Mouse (Mus musculus) limb, embryonic 13.5 days (tissue): ENCODE data around the gene Pbx1. TPM values are rescaled to one million over a fixed set of nuclear protein-coding genes. Genes with fewer than 3 reads are reported as not detected.

ENCODE experiments used
- ATAC-seq: fragments of 200-750 bp; cut with Nextera tagmentation; 2 replicates; pipeline ENCODE4 v1.8.0; 2017; ENCODE audit warnings: low read depth, moderate number of reproducible peaks, moderate TSS enrichment; ENCODE audit not compliant: low FRiP score
- H3K27ac ChIP-seq: fragments of 300-500 bp; sonication (generic); 2 replicates; pipeline ENCODE4 v1.5.1; 2015; ENCODE audit warnings: inconsistent platforms, mild to moderate bottlenecking, moderate library complexity
- H3K27me3 ChIP-seq: fragments of 300-500 bp; sonication (generic); 2 replicates; pipeline ENCODE4 v1.6.1; 2015; ENCODE audit warnings: mild to moderate bottlenecking, inconsistent platforms
- H3K36me3 ChIP-seq: fragments of 300-500 bp; sonication (generic); 2 replicates; pipeline ENCODE4 v1.6.1; 2015; ENCODE audit warnings: inconsistent platforms, mild to moderate bottlenecking, moderate library complexity
- H3K4me1 ChIP-seq: fragments of 300-500 bp; sonication (generic); 2 replicates; pipeline ENCODE4 v1.6.1; 2015; ENCODE audit warnings: inconsistent platforms
- H3K4me2 ChIP-seq: fragments of 300-500 bp; sonication (generic); replicated peaks from 2 replicates; pipeline ENCODE4 v1.6.1; 2015; ENCODE audit warnings: inconsistent platforms, mild to moderate bottlenecking, moderate library complexity
- H3K4me3 ChIP-seq: fragments of 300-500 bp; sonication (generic); 2 replicates; pipeline ENCODE4 v1.5.1; 2015; ENCODE audit warnings: moderate library complexity, mild to moderate bottlenecking, inconsistent platforms
- H3K9ac ChIP-seq: fragments of 300-500 bp; sonication (generic); 2 replicates; pipeline ENCODE4 v1.6.1; 2015; ENCODE audit warnings: mild to moderate bottlenecking, inconsistent platforms
- H3K9me3 ChIP-seq: fragments of 300-500 bp; sonication (generic); 2 replicates; pipeline ENCODE4 v1.6.1; 2016; ENCODE audit warnings: inconsistent platforms
- WGBS: fragments of 180-500 bp; shearing (Covaris S2); methylation state at CpG from one replicate; pipeline ENCODE4 v1.1.7; 2015; 5-methylcytosine and 5-hydroxymethylcytosine counted together
- polyA plus RNA-seq: library from polyadenylated mRNA; unstranded; fragments of >200 nt; fragmentation: Nextera tagmentation; extraction: Ambion mirVana; gene quantifications from 2 replicates; pipeline ENCODE4 v1.2.1, GENCODE M21; 2015

The Pbx1 gene
- polyA plus RNA-seq, 1 experiment from 2014 or later: 31.6 TPM

DNA sequence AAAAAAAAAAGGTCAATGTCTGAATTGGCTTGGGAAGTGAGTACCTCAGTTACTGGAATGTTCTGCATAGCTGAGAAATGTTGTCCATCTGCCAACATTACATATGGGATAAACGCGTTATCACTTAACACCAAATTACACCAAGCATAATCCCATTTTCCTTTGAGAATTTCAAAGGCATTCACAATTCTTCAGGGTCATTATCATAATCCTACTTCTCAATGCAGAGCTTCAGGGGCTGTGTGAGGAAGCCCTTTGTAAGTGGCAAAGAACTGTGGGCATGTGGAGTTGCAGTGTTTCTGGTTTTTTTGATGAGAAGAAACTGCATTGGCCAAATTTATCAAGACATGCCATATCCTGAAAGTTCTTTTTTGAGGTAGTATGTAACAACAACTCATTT, 333.3 kb downstream of the Pbx1 start:
- no peak overlapping the region for H3K9ac ChIP-seq
- H3K4me2 ChIP-seq: no peak overlapping the region
- no peaks in the 10 kb centered on the region; the same call in 1 of the 2 replicates for H3K27me3 ChIP-seq
- no peak overlapping the region for H3K27ac ChIP-seq
- no peak for ATAC-seq
- H3K9me3 ChIP-seq: 0 out of 2 replicates have a peak, but pooled peaks cover 3% of the 10 kb centered on the region
- WGBS: 90% methylated on average over 2 of the region's 2 CpGs
- H3K4me3 ChIP-seq: no peak overlapping the region
- H3K4me1 ChIP-seq: no peaks in the 10 kb centered on the region
- H3K36me3 ChIP-seq: no peaks in the 10 kb centered on the region

DNA sequence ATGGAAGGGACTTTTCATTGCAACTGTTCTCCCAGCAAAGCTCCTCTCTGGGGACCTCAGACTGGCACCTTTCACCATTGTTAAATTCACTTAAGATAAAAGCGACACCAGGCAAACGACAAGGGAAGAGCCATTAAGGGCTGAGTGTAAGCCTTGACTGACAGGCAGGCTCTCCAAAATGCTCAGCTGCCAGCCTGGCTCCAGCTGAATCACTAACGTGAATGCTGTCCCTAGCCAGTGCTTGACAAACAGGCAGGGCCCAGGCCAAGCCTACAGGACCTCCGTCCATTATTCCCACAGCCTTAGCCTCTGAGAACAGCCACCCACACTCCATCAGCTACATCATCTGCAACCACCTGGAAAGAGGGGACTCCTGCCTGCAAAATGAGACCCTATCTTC, 337.4 kb downstream of the Pbx1 start:
- WGBS: 39% methylated on average over 4 of the region's 4 CpGs
- no peak overlapping the region for H3K27ac ChIP-seq
- no peak overlapping the region for H3K4me3 ChIP-seq
- H3K9me3 ChIP-seq: no peaks in the 10 kb centered on the region
- peaks cover 9% of the 10 kb centered on the region; the same call in 1 of the 2 replicates for H3K27me3 ChIP-seq
- ATAC-seq: no peak
- H3K4me2 ChIP-seq: no peak overlapping the region
- H3K4me1 ChIP-seq: 0 out of 2 replicates have a peak, but pooled peaks cover 6% of the 10 kb centered on the region
- no peak overlapping the region for H3K9ac ChIP-seq
- no peaks in the 10 kb centered on the region for H3K36me3 ChIP-seq

DNA sequence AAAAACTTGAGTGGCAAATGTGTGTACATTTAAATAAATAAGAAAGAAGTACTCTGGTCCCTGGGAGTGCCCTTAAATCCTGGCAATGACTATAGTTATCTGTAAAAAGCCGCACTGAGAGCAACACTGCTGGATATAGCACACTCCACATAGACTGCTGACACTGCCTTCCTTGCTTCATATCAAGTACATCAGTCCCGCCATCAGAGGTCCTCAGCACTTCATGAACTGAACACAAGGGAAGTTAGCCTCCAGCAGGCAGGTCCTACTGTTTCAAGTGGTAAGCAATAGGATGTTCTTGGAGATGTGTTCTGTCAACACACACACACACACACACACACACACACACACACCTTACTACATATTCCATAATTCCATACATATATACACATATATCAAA, 339.0 kb downstream of the Pbx1 start:
- peaks cover 9% of the 10 kb centered on the region; the same call in 1 of the 2 replicates for H3K27me3 ChIP-seq
- no peak overlapping the region for H3K4me2 ChIP-seq
- no peaks in the 10 kb centered on the region for H3K9me3 ChIP-seq
- 0 out of 2 replicates have a peak, but pooled peaks cover 6% of the 10 kb centered on the region for H3K4me1 ChIP-seq
- ATAC-seq: no peak
- H3K9ac ChIP-seq: no peak overlapping the region
- H3K36me3 ChIP-seq: no peaks in the 10 kb centered on the region
- H3K4me3 ChIP-seq: no peak overlapping the region
- WGBS: 72% methylated on average over 2 of the region's 2 CpGs
- H3K27ac ChIP-seq: no peak overlapping the region

DNA sequence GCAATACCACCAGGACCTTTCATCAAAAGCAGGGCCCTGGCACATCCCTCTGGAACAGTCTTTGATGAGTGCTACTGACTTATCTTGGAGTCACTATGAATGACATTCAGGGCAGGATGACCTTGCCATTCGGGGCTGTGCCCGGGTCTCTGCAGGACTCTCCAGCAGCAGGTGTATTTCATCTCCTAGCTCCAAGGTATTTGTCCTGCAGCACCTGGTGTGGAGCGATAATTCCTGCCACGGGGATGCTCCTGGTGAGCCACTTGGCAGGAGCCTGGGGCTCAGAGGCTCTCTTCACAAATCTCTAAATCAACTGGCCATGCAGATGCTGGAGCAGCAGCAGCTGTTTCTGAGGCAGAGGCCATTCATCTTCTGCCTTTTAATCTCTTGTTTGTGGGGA, 340.4 kb downstream of the Pbx1 start:
- Histone ChIP-seq H3K27me3 (peaks cover 12% of the 10 kb centered on the region; the same call in 1 of the 2 replicates), H3K27ac (no peak overlapping the region), H3K4me2 (no peak overlapping the region), H3K4me1 (0 out of 2 replicates have a peak, but pooled peaks cover 6% of the 10 kb centered on the region), H3K36me3 (no peaks in the 10 kb centered on the region), H3K9me3 (no peaks in the 10 kb centered on the region), H3K4me3 (no peak overlapping the region), H3K9ac (no peak overlapping the region)
- ATAC-seq: no peak
- 56% methylated on average over 4 of the region's 4 CpGs for WGBS

DNA sequence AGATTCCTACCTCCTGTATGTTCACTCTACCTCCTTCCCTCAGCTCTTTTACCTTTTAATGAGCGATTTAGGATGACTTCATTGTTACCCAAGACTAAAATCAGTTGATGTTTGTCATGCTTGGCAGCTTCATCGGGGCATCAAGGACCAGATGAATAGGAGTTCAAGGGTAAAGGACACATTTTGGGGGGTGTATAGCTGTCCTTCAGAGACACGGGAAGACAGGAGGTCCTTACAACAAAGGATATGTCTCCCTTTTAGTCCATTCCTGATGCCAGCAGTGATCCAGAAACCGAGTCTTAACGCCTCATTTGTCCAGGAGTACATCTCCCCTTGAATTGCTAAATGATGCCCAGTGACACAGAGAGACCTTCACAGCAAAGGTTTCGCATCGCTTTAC, 343.4 kb downstream of the Pbx1 start:
- H3K4me2 ChIP-seq: no peak overlapping the region
- no peaks in the 10 kb centered on the region for H3K9me3 ChIP-seq
- H3K9ac ChIP-seq: no peak overlapping the region
- no peak overlapping the region for H3K27ac ChIP-seq
- H3K4me1 ChIP-seq: 0 out of 2 replicates have a peak, but pooled peaks cover 6% of the 10 kb centered on the region
- WGBS: 85% methylated on average over 7 of the region's 7 CpGs
- H3K36me3 ChIP-seq: no peaks in the 10 kb centered on the region
- H3K27me3 ChIP-seq: peaks cover 12% of the 10 kb centered on the region; the same call in 1 of the 2 replicates
- ATAC-seq: no peak
- no peak overlapping the region for H3K4me3 ChIP-seq

DNA sequence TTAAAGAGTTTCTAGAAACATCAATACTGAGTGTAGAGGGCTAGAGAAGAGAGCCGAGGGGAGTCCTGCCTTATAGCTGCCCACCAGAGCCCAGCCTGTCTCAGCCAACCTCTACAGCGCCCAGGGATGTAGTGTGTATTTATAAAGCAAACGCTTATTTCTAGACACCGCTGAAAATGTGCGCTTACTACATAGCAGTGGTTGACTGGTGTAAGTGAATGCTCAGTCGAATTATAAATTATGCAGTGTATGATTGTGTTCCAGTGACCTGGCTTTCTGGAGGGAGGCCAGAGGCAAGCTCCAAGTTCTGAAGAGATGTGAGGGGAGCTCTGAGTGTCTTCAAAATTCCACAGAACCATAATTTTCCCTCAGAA, 352.7 kb downstream of the Pbx1 start:
- no peaks in the 10 kb centered on the region for H3K36me3 ChIP-seq
- WGBS: 90% methylated on average over 6 of the region's 6 CpGs
- no peak overlapping the region for H3K27ac ChIP-seq
- H3K9ac ChIP-seq: no peak overlapping the region
- no peak overlapping the region for H3K4me2 ChIP-seq
- ATAC-seq: no peak
- H3K9me3 ChIP-seq: no peaks in the 10 kb centered on the region
- H3K27me3 ChIP-seq: peaks cover 14% of the 10 kb centered on the region; the same call in 1 of the 2 replicates
- H3K4me3 ChIP-seq: no peak overlapping the region
- H3K4me1 ChIP-seq: peaks cover 9% of the 10 kb centered on the region; the same call in 1 of the 2 replicates

DNA sequence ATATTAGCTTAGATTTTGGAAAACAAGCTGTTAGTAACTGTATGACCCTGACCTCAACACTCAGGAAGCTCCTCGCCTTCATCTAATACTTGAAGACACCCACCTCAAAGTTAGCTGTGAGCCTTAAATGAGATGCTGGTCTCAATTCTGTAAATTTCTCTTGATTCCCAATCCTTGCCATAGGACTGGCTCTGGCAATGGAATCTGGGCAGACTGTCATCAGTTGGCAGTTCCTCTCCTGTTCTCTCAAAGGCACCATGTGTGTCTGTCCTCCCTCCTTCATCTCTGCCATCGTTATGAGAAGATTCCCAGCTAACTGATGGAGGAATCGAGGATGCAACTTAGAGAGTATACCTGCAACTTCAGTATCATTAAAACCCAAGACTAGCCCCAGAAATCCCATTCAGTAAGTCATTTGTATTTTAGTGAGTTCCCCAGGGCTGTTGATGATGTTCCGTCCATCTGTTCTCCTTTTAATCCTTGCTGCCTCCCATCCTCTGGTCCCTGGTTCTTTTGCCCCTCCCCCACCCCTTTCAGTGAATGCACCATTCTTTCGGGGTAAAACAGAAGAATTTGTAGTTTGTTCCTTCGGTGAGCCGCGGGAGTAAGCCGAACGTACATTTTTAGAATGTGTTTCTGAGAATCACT, 353.2 kb downstream of the Pbx1 start:
- Histone ChIP-seq H3K9me3 (no peaks in the 10 kb centered on the region), H3K4me2 (no peak overlapping the region), H3K27ac (no peak overlapping the region), H3K27me3 (peaks cover 17% of the 10 kb centered on the region; the same call in 1 of the 2 replicates), H3K4me1 (peaks cover 9% of the 10 kb centered on the region; the same call in 1 of the 2 replicates), H3K36me3 (no peaks in the 10 kb centered on the region), H3K4me3 (no peak overlapping the region), H3K9ac (no peak overlapping the region)
- ATAC-seq: no peak
- WGBS: 81% methylated on average over 10 of the region's 10 CpGs

DNA sequence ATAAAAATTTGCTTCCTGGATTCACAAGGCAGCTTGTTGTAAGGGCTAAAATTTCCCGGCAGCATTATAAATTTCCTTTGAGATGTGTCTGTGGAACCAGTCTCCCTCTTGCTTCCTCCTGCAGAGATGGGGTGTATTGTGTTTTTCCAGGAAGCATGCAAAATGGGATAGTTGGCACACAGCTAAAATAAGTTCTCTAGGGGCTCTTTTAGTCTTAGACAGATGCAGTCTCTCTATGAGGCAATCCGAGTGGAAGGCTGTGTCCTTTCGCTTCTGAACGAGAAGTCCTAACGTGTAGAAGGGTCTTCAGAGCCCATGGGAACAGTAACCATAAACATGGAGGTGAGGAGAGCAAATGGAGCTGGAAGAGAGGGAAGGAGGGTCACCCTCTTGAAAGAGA, 360.1 kb downstream of the Pbx1 start:
- Histone ChIP-seq H3K27me3 (peaks cover 4% of the 10 kb centered on the region; the same call in 1 of the 2 replicates), H3K9ac (no peak overlapping the region), H3K27ac (no peak overlapping the region), H3K4me2 (no peak overlapping the region), H3K36me3 (no peaks in the 10 kb centered on the region), H3K4me3 (no peak overlapping the region), H3K4me1 (no peaks in the 10 kb centered on the region), H3K9me3 (no peaks in the 10 kb centered on the region)
- no peak for ATAC-seq
- 55% methylated on average over 5 of the region's 5 CpGs for WGBS

DNA sequence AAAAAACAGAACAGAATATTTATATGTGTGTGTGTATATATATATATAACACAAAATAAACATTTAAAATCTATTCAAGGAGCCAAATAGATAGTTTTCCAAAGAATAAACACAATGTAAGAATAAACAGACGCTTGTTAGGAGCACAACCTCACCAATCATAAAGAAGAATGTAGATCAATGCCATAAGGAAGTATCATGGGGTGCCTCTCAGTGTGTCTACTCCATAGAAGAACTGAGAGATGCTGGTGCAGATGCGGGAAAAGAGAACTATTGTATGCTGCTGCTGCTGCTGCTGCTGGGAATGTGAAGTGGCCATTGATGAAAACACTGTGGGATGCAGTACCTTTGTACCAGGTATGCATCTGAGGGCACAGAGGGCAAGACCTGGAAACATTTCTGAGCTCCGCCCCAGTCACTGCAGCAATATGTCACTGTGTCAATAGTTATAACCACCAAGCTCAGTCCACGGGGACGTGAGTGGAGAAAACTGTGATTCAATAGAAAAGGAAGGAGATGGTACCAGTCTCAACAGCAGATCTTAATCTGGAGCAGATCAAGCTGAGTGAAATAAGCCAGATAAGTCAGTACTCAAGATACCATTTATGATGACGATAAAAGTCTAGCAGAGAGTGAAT, 361.7 kb downstream of the Pbx1 start:
- Histone ChIP-seq H3K27ac (no peak overlapping the region), H3K9ac (no peak overlapping the region), H3K9me3 (no peaks in the 10 kb centered on the region), H3K4me3 (no peak overlapping the region), H3K27me3 (peaks cover 4% of the 10 kb centered on the region; the same call in 1 of the 2 replicates), H3K4me2 (no peak overlapping the region), H3K36me3 (no peaks in the 10 kb centered on the region), H3K4me1 (no peaks in the 10 kb centered on the region)
- no peak for ATAC-seq
- WGBS: 83% methylated on average over 6 of the region's 6 CpGs

DNA sequence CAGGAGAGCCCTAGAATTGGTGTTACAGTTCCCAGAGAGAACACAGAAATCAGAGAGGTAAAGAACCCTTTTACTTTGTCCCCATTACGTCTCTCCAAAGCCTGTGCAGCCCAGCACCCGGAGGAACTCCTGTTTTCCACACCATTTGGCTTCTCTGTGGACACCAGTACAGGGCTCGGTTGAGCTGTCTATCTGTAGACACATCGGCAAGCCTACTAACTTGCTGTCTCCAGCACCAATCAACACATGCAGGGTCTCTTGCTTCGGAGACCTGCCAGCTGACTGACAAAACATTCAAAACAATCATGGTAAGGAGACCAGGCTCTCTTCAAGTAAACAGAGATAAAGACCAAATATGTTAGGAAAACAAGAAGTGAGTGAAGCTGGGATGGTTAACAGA, 362.3 kb downstream of the Pbx1 start:
- Histone ChIP-seq H3K27ac (no peak overlapping the region), H3K4me3 (no peak overlapping the region), H3K9me3 (no peaks in the 10 kb centered on the region), H3K36me3 (no peaks in the 10 kb centered on the region), H3K4me2 (no peak overlapping the region), H3K4me1 (no peaks in the 10 kb centered on the region), H3K27me3 (peaks cover 4% of the 10 kb centered on the region; the same call in 1 of the 2 replicates), H3K9ac (no peak overlapping the region)
- WGBS: 78% methylated on average over 5 of the region's 5 CpGs
- no peak for ATAC-seq
